Mouse (Mus musculus): ENCODE measurements at regions not wholly inside any gene's neighbourhood (a gene's known extent, or its start where the extent isn't known, plus 50 kb on each side); places are given as distances from the start of the nearest gene placed in this dataset.

DNA sequence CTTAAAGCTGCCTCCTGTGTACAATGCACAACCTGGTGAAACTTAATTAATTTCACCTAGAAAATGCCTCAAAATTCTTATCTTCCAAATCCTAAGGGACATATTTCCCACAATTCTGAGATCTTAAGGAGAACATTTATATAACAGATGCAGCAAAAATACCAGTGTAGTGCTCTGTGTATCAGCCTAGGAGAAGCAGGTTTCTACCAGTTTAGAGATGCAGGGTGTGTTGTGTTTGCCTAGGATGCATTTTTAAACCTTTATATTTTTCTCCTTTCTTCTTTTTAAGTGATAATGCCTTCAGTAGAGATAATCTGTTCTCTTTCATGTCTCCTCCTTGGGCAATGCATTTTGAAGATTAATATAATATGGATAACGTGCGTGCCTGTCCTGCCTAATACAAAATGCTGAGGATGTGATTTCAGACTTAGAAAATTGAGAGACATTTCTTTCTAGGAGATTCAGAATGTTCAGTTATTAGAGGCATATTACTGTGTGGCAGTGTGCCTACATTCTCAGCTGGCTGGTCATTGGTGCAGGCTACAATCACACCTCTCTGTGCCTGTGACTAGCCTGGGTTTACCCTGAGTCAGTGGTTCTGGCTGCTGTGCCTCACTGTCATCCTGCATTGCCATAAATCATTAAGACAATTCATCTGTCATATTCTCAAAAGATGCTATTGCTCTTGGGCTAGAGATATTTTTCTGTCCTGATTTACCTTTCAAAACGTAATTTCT lies 1268.1 kb downstream of the Hace1 start:
- ATAC-seq (ENCODE audit: low FRiP score) = no peak
- Histone ChIP-seq H3K4me2 (replicated peaks; ENCODE audit: low read depth, low read length) (no peak overlapping the region), H3K27me3 (ENCODE audit: control insufficient read depth, insufficient read depth, low read length) (no peaks in the 10 kb centered on the region), H3K9ac (ENCODE audit: low read depth, low read length) (no peak overlapping the region), H3K36me3 (ENCODE audit: control insufficient read depth, insufficient read depth, low read length) (no peaks in the 10 kb centered on the region), H3K4me3 (ENCODE audit: low read depth, low read length) (no peak overlapping the region), H3K9me3 (ENCODE audit: control insufficient read depth, low read length) (no peaks in the 10 kb centered on the region), H3K4me1 (replicated peaks; ENCODE audit: control insufficient read depth, insufficient read depth, low read length) (no peaks in the 10 kb centered on the region), H3K27ac (ENCODE audit: low read depth, low read length) (no peak overlapping the region)
- 79% methylated on average over 3 of the region's 3 CpGs for WGBS
- DNase-seq (ENCODE audit: low spot score) = no peak
